Mouse (Mus musculus) kidney, postnatal 10 days (tissue): ENCODE measurements around the gene Fgfrl1.

Experiments
- DNase-seq: peaks from one replicate; pipeline ENCODE4 v3.0.0; 2021; ENCODE audit warnings: mixed read lengths

The Fgfrl1 gene

GRCm38 (mm10) chr5:108692271-108692670, at the start of gene Fgfrl1:
TSS of gene Fgfrl1 (plus strand) at chr5:108692382.
- DNase-seq, result peak; percentile 83

GRCm38 (mm10) chr5:108643674-108644073, 48.5 kb upstream of the Fgfrl1 start:
- no peak for DNase-seq

- no peak for DNase-seq
These were observed 46.4 kb upstream of the Fgfrl1 start for GRCm38 (mm10) chr5:108645651-108646342.

GRCm38 (mm10) chr5:108646343-108646660, 45.9 kb upstream of the Fgfrl1 start:
- no peak for DNase-seq

GRCm38 (mm10) chr5:108647311-108647710, 44.9 kb upstream of the Fgfrl1 start:
- DNase-seq, result no peak

- no peak for DNase-seq
These were observed 44.2 kb upstream of the Fgfrl1 start for GRCm38 (mm10) chr5:108647820-108648465.

GRCm38 (mm10) chr5:108648937-108649576, 43.1 kb upstream of the Fgfrl1 start:
- no peak for DNase-seq

- no peak for DNase-seq
These were observed 41.8 kb upstream of the Fgfrl1 start for GRCm38 (mm10) chr5:108650341-108650740.

- no peak for DNase-seq
These were observed 41.0 kb upstream of the Fgfrl1 start for GRCm38 (mm10) chr5:108651136-108651720.

GRCm38 (mm10) chr5:108651823-108652222, 40.4 kb upstream of the Fgfrl1 start:
- DNase-seq, result peak; percentile 75

GRCm38 (mm10) chr5:108653341-108653740, 38.8 kb upstream of the Fgfrl1 start:
- no peak for DNase-seq

GRCm38 (mm10) chr5:108654444-108654990, 37.7 kb upstream of the Fgfrl1 start:
- no peak for DNase-seq

GRCm38 (mm10) chr5:108655381-108655780, 36.8 kb upstream of the Fgfrl1 start:
- DNase-seq, result no peak

GRCm38 (mm10) chr5:108655891-108656650, 36.1 kb upstream of the Fgfrl1 start:
- DNase-seq, result no peak

GRCm38 (mm10) chr5:108657406-108657805, 34.8 kb upstream of the Fgfrl1 start:
- DNase-seq, result no peak

- no peak for DNase-seq
These were observed 33.6 kb upstream of the Fgfrl1 start for GRCm38 (mm10) chr5:108658611-108659010.

GRCm38 (mm10) chr5:108659698-108660631, 32.2 kb upstream of the Fgfrl1 start, which contains the start of gene Idua:
TSS of gene Idua (plus strand) at chr5:108660331.
- no peak for DNase-seq

GRCm38 (mm10) chr5:108660632-108661268, 31.4 kb upstream of the Fgfrl1 start:
- peak; percentile 97 for DNase-seq

- no peak for DNase-seq
These were observed 29.4 kb upstream of the Fgfrl1 start for GRCm38 (mm10) chr5:108662772-108663171.

- no peak for DNase-seq
These were observed 27.1 kb upstream of the Fgfrl1 start for GRCm38 (mm10) chr5:108665066-108665465.

GRCm38 (mm10) chr5:108667370-108667769, 24.8 kb upstream of the Fgfrl1 start:
- DNase-seq, result no peak
